In genomic region chr11:113811546-113812339, GRCm38 (mm10) we compare ENCODE assay signal across 7 mouse cellular contexts.
DNase-seq lines count a peak whose midpoint lies in the region; ATAC-seq and TF ChIP-seq lines count a peak whose summit lies in the region.

No protein-coding gene starts in this region.

- H3K27ac ChIP-seq in hindbrain, embryonic 16.5 days (ENCODE audit: low read depth, low read length): no peak overlapping the region
- H3K27ac ChIP-seq in hindbrain, embryonic 11.5 days (ENCODE audit: low read depth, low read length): no peak overlapping the region
- no peak overlapping the region for H3K27ac ChIP-seq in ES-E14 (ENCODE audit: insufficient read depth, low read depth, low read length, poor library complexity, severe bottlenecking)
- peak overlapping the region; percentile 52; the same call in 1 of the 2 replicates for H3K27ac ChIP-seq in intestine, embryonic 15.5 days

- TF ChIP-seq CTCF in E14TG2a.4 (conservative IDR thresholded peaks at IDR 0.05; ENCODE audit: low read length): 0 out of 2 replicates have a peak, but pooled peaks have one; percentile 10

- no peaks in the 10 kb centered on the region for H3K9me3 ChIP-seq in hindbrain, embryonic 16.5 days (ENCODE audit: control insufficient read depth, low read length)
- H3K9me3 ChIP-seq in hindbrain, embryonic 11.5 days (ENCODE audit: control insufficient read depth, low read length): no peaks in the 10 kb centered on the region
- H3K9me3 ChIP-seq in E14TG2a.4 (ENCODE audit: low read length) (no peaks in the 10 kb centered on the region), ES-E14 (ENCODE audit: control insufficient read depth, insufficient read depth, low read depth, low read length) (no peaks in the 10 kb centered on the region)
- no peaks in the 10 kb centered on the region for H3K9me3 ChIP-seq in intestine, embryonic 15.5 days

- in situ Hi-C loops in ES-E14 (cut with MboI; ENCODE audit: low sequenced_read_pairs in 2 of 2, unreplicated experiment in 2 of 2): loop anchor here (5.0 to 10.0 kb wide), 3 partner anchors 107 to 164 kb away; partner anchors contain the start of gene Cog1 (in 1 of the 2)

- DNase-seq in hindbrain, embryonic 11.5 days (ENCODE audit: low spot score): no peak
- no peak for DNase-seq in ES-E14 (ENCODE audit: low read depth, low spot score)
- no peak for DNase-seq in thymus, postnatal 4 days
- DNase-seq in cerebellum, adult 11 months: no peak

- WGBS in hindbrain, embryonic 16.5 days: 65% methylated on average over 20 of the region's 20 CpGs
- 65% methylated on average over 20 of the region's 20 CpGs for WGBS in hindbrain, embryonic 11.5 days
- WGBS in intestine, embryonic 15.5 days: 40% methylated on average over 20 of the region's 20 CpGs

- 0 out of 2 replicates have a peak, but pooled peaks have one; percentile 19 for ATAC-seq in hindbrain, embryonic 16.5 days
- no peak for ATAC-seq in hindbrain, embryonic 11.5 days (ENCODE audit: low FRiP score)
- ATAC-seq in intestine, embryonic 15.5 days: peak; percentile 56

- H3K36me3 ChIP-seq in hindbrain, embryonic 16.5 days (ENCODE audit: control insufficient read depth, insufficient read depth, low read length): no peaks in the 10 kb centered on the region
- H3K36me3 ChIP-seq in hindbrain, embryonic 11.5 days (ENCODE audit: control insufficient read depth, insufficient read depth, low read length): no peaks in the 10 kb centered on the region
- H3K36me3 ChIP-seq in E14TG2a.4 (ENCODE audit: insufficient read depth, low read length) (no peaks in the 10 kb centered on the region), ES-E14 (ENCODE audit: control insufficient read depth, insufficient read depth, low read length, poor library complexity, severe bottlenecking) (no peaks in the 10 kb centered on the region)
- no peaks in the 10 kb centered on the region for H3K36me3 ChIP-seq in intestine, embryonic 15.5 days

- no peak overlapping the region for H3K9ac ChIP-seq in hindbrain, embryonic 16.5 days (ENCODE audit: low read depth, low read length)
- no peak overlapping the region for H3K9ac ChIP-seq in hindbrain, embryonic 11.5 days (ENCODE audit: low read depth, low read length)
- H3K9ac ChIP-seq in ES-E14 (ENCODE audit: insufficient read depth, low read depth, low read length, poor library complexity, severe bottlenecking): peak overlapping the region; percentile 30; the same call in 1 of the 2 replicates
- no peak overlapping the region for H3K9ac ChIP-seq in intestine, embryonic 15.5 days

- no peak overlapping the region for H3K4me2 ChIP-seq in hindbrain, embryonic 16.5 days (ENCODE audit: low read length)
- no peak overlapping the region for H3K4me2 ChIP-seq in hindbrain, embryonic 11.5 days (replicated peaks; ENCODE audit: low read depth, low read length)
- no peak overlapping the region; the same call in 1 of the 2 replicates for H3K4me2 ChIP-seq in intestine, embryonic 15.5 days (replicated peaks)

- no peak overlapping the region for H3K4me3 ChIP-seq in hindbrain, embryonic 16.5 days (ENCODE audit: low read length)
- H3K4me3 ChIP-seq in hindbrain, embryonic 11.5 days (ENCODE audit: low read depth, low read length): no peak overlapping the region
- no peak overlapping the region for H3K4me3 ChIP-seq in E14TG2a.4 (replicated peaks; ENCODE audit: low read length)
- no peak overlapping the region for H3K4me3 ChIP-seq in ES-E14 (ENCODE audit: insufficient read depth in 1 of 2, low read depth in 1 of 2, low read length in 2 of 2, poor library complexity in 1 of 2, severe bottlenecking in 1 of 2)
- no peak overlapping the region for H3K4me3 ChIP-seq in intestine, embryonic 15.5 days (replicated peaks)

- H3K27me3 ChIP-seq in hindbrain, embryonic 16.5 days (replicated peaks; ENCODE audit: control insufficient read depth, insufficient read depth, low read length): no peaks in the 10 kb centered on the region
- no peaks in the 10 kb centered on the region for H3K27me3 ChIP-seq in hindbrain, embryonic 11.5 days (ENCODE audit: control insufficient read depth, insufficient read depth, low read length)
- H3K27me3 ChIP-seq in E14TG2a.4 (ENCODE audit: insufficient read depth, low read length): peaks cover 7% of the 10 kb centered on the region
- H3K27me3 ChIP-seq in intestine, embryonic 15.5 days (replicated peaks): no peaks in the 10 kb centered on the region

- peaks cover 6% of the 10 kb centered on the region for H3K4me1 ChIP-seq in hindbrain, embryonic 16.5 days (ENCODE audit: control insufficient read depth, insufficient read depth, low read depth, low read length)
- peaks cover 4% of the 10 kb centered on the region for H3K4me1 ChIP-seq in hindbrain, embryonic 11.5 days (replicated peaks; ENCODE audit: control insufficient read depth, insufficient read depth, low read length)
- H3K4me1 ChIP-seq in E14TG2a.4 (replicated peaks; ENCODE audit: low read depth, low read length) (peaks cover 38% of the 10 kb centered on the region), ES-E14 (ENCODE audit: control insufficient read depth in 2 of 2, insufficient read depth in 2 of 2, low read length in 2 of 2, poor library complexity in 1 of 2) (peaks cover 0 to 20% of the 10 kb centered on the region in 2 experiments; a peak in 1 of 4 replicates)
- peaks cover 17% of the 10 kb centered on the region for H3K4me1 ChIP-seq in intestine, embryonic 15.5 days (replicated peaks)

TF ChIP-seq in ES-E14, 5 proteins besides CTCF, POLR2A, EP300 and RAD21:
- TF ChIP-seq ZC3H11A (IDR thresholded peaks at IDR 0.05; ENCODE audit: borderline replicate concordance, low read depth, low read length) (no peak), MAFK (IDR thresholded peaks at IDR 0.05; ENCODE audit: insufficient read depth, low read depth, low read length) (no peak), ZNF384 (IDR thresholded peaks at IDR 0.05; ENCODE audit: low read depth, low read length) (no peak), CHD2 (IDR thresholded peaks at IDR 0.05; ENCODE audit: low read depth, low read length) (no peak), HCFC1 (IDR thresholded peaks at IDR 0.05; ENCODE audit: borderline replicate concordance, insufficient read depth, low read length) (no peak)
